24 mouse cellular contexts compared by ENCODE assay signal in genomic region chr14:86178517-86178916, GRCm38 (mm10).
DNase-seq lines count a peak whose midpoint lies in the region; ATAC-seq and TF ChIP-seq lines count a peak whose summit lies in the region.
"Had no signal": no experiment of that assay in that cellular context is flagged by ENCODE, and none has a peak within 500 bp of the region (broad histone marks: within the 10 kb centered on the region; RNA-seq: fewer than 3 reads in every experiment).

No protein-coding gene starts in this region.

- no peak overlapping the region for H3K4me3 ChIP-seq in kidney, embryonic 15.5 days (replicated peaks)
- no peak overlapping the region for H3K4me3 ChIP-seq in kidney, postnatal 0 days (replicated peaks; ENCODE audit: low read depth, low read length)
- H3K4me3 ChIP-seq: embryonic facial prominence, embryonic 10.5 days; embryonic facial prominence, embryonic 12.5 days; forebrain, embryonic 13.5 days; forebrain, embryonic 15.5 days had no signal

- H3K4me1 ChIP-seq in kidney, embryonic 15.5 days = peaks cover 6% of the 10 kb centered on the region; the same call in 1 of the 2 replicates
- H3K4me1 ChIP-seq in kidney, postnatal 0 days (replicated peaks; ENCODE audit: insufficient read depth, low read length) = no peaks in the 10 kb centered on the region
- H3K4me1 ChIP-seq: embryonic facial prominence, embryonic 10.5 days; embryonic facial prominence, embryonic 12.5 days; forebrain, embryonic 13.5 days; forebrain, embryonic 15.5 days had no signal

- peak; percentile 33 for DNase-seq in heart, adult 11 months
- no peak for DNase-seq in heart, adult 8-10 months (ENCODE audit: low spot score)
- no peak for DNase-seq in kidney, postnatal 10 days
- DNase-seq in kidney, postnatal 0 days (ENCODE audit: low spot score) = peak; percentile 69
- DNase-seq in kidney, postnatal 14 days = no peak
- DNase-seq: adrenal gland, adult 8-10 months; adrenal gland, postnatal 14 days; adrenal gland, postnatal 36 days; B cell, adult 2 months; cerebellum, adult 11-12 months; cerebellum, adult 2 months; cerebellum, adult 9-10 months; cerebellum, postnatal 10 days; cerebellum, postnatal 25 days had no signal

- H3K36me3 ChIP-seq in kidney, embryonic 15.5 days = no peaks in the 10 kb centered on the region
- no peaks in the 10 kb centered on the region for H3K36me3 ChIP-seq in kidney, postnatal 0 days (ENCODE audit: insufficient read depth, low read length)
- H3K36me3 ChIP-seq: embryonic facial prominence, embryonic 10.5 days; embryonic facial prominence, embryonic 12.5 days; forebrain, embryonic 15.5 days; G1E had no signal

- H3K27ac ChIP-seq in kidney, embryonic 15.5 days = no peak overlapping the region
- H3K27ac ChIP-seq in kidney, postnatal 0 days = no peak overlapping the region
- H3K27ac ChIP-seq: embryonic facial prominence, embryonic 10.5 days; embryonic facial prominence, embryonic 12.5 days; forebrain, embryonic 13.5 days; forebrain, embryonic 15.5 days had no signal

- no peaks in the 10 kb centered on the region for H3K9me3 ChIP-seq in kidney, embryonic 15.5 days (replicated peaks)
- no peaks in the 10 kb centered on the region for H3K9me3 ChIP-seq in kidney, postnatal 0 days (replicated peaks; ENCODE audit: low read length)
- H3K9me3 ChIP-seq: embryonic facial prominence, embryonic 10.5 days; embryonic facial prominence, embryonic 12.5 days; forebrain, embryonic 13.5 days; forebrain, embryonic 15.5 days had no signal

- WGBS in kidney, embryonic 15.5 days = 39% methylated on average over 4 of the region's 4 CpGs
- 43% methylated on average over 4 of the region's 4 CpGs for WGBS in kidney, postnatal 0 days

- TF ChIP-seq CTCF in kidney, postnatal 0 days (IDR thresholded peaks at IDR 0.05; ENCODE audit: low read depth) = no peak

- no peak overlapping the region for H3K9ac ChIP-seq in kidney, embryonic 15.5 days
- H3K9ac ChIP-seq in kidney, postnatal 0 days (ENCODE audit: low read depth, low read length) = no peak overlapping the region
- H3K9ac ChIP-seq: embryonic facial prominence, embryonic 12.5 days; forebrain, embryonic 13.5 days; forebrain, embryonic 15.5 days had no signal

- no peaks in the 10 kb centered on the region for H3K27me3 ChIP-seq in kidney, embryonic 15.5 days
- H3K27me3 ChIP-seq in kidney, postnatal 0 days (ENCODE audit: insufficient read depth, low read length) = no peaks in the 10 kb centered on the region
- H3K27me3 ChIP-seq: CH12.LX; embryonic facial prominence, embryonic 12.5 days; forebrain, embryonic 13.5 days; forebrain, embryonic 15.5 days had no signal

- ATAC-seq in kidney, embryonic 15.5 days (replicated peaks; ENCODE audit: low FRiP score) = peak; percentile 93
- no peak for ATAC-seq in kidney, postnatal 0 days (replicated peaks; ENCODE audit: low FRiP score, low read depth)
- ATAC-seq: activated CD4-positive, CD25-positive, alpha-beta regulatory T cell, adult 4 months; CD4-positive, CD25-positive, alpha-beta regulatory T cell, adult 4 months; forebrain, embryonic 13.5 days; forebrain, embryonic 15.5 days; Patski had no signal

- no peak overlapping the region for H3K4me2 ChIP-seq in kidney, embryonic 15.5 days
- H3K4me2 ChIP-seq in kidney, postnatal 0 days (ENCODE audit: low read length) = no peak overlapping the region
- H3K4me2 ChIP-seq: embryonic facial prominence, embryonic 12.5 days; forebrain, embryonic 13.5 days; forebrain, embryonic 15.5 days had no signal

Comparison
In these comparisons a context has a peak if more than half of its experiments do, and no peak if none do; other contexts are left out.
1. DNase-seq: peak in heart, adult 11 months (single experiment) and kidney, postnatal 0 days (single experiment); none in heart, adult 8-10 months (single experiment), kidney, postnatal 10 days (single experiment) and kidney, postnatal 14 days (single experiment).